Mouse (Mus musculus): ENCODE results near the gene Plekhh3. TPM values are rescaled to one million over a fixed set of nuclear protein-coding genes. Genes with fewer than 3 reads are reported as not detected.

The Plekhh3 gene
- total and polyA plus RNA-seq, 3 experiments, result 1.5 to 3.8 (median 2.6) TPM

DNA sequence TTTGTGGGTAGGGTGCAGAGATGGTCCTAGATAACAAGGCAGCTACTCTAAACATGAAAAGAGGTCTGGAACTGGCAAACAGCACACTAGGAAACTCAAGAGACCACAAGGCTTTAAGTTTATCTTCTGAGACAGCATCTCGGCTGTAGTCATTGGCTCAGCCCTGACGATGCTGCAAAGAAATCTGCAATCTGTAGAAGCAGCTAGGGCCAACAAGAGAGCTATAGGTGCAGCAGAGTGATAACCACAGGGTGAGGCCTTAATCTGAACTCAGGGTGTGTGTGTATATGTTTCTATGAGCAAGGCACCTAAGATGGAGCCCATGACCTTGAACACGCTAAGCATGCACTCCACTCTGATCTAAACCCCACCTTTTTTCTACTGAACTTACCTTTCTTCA, 28.4 kb upstream of the Plekhh3 start:
- Histone ChIP-seq H3K4me3 (ENCODE audit: low read depth, low read length) (no peak overlapping the region), H3K9me3 (replicated peaks) (no peaks in the 10 kb centered on the region), H3K4me1 (ENCODE audit: insufficient read depth, low read depth, low read length) (peaks cover 8% of the 10 kb centered on the region; the same call in 1 of the 2 replicates), H3K36me3 (replicated peaks) (peaks cover 90% of the 10 kb centered on the region), H3K27me3 (ENCODE audit: insufficient read depth, low read length) (no peaks in the 10 kb centered on the region)
- TF ChIP-seq GATA1 (IDR thresholded peaks at IDR 0.05; ENCODE audit: borderline replicate concordance, low read length) (no peak), TAL1 (conservative IDR thresholded peaks at IDR 0.05; ENCODE audit: low read depth, low read length) (no peak), CTCF (IDR thresholded peaks at IDR 0.05; ENCODE audit: low read depth, low read length) (no peak), POLR2AphosphoS5 (IDR thresholded peaks at IDR 0.05; ENCODE audit: insufficient replicate concordance, low read depth, low read length) (no peak), GATA2 (IDR thresholded peaks at IDR 0.05; ENCODE audit: borderline replicate concordance, low read depth, low read length) (no peak)
- DNase-seq (ENCODE audit: low spot score), result no peak
- ATAC-seq (ENCODE audit: extremely low read depth, insufficient number of reproducible peaks, low FRiP score, poor library complexity, severe bottlenecking), result no peak

DNA sequence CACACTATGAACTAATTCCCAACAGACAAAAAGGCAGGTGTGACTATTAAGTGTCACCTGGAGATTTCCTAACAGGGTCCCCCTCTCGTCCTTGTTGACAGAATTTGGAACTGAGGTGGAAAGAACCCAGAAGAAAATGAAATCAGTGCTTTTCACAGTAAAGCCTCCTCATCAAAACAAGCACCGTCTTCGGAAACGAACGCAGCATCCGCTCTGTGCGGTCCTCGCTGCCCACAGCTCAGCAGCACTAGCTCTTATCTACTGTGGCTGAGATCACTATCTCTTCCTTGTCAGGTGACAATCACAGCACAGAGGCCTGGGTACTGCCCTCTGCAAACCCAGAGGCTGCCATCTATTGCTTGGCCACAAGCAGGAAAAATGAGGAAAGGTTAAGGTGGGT, 25.0 kb upstream of the Plekhh3 start:
- H3K4me3 ChIP-seq (ENCODE audit: low read depth, low read length), result no peak overlapping the region
- TF ChIP-seq GATA1 (IDR thresholded peaks at IDR 0.05; ENCODE audit: borderline replicate concordance, low read length) (no peak), CTCF (IDR thresholded peaks at IDR 0.05; ENCODE audit: low read depth, low read length) (no peak), POLR2AphosphoS5 (IDR thresholded peaks at IDR 0.05; ENCODE audit: insufficient replicate concordance, low read depth, low read length) (no peak), GATA2 (IDR thresholded peaks at IDR 0.05; ENCODE audit: borderline replicate concordance, low read depth, low read length) (no peak), TAL1 (conservative IDR thresholded peaks at IDR 0.05; ENCODE audit: low read depth, low read length) (no peak)
- no peaks in the 10 kb centered on the region for H3K9me3 ChIP-seq (replicated peaks)
- peaks cover 13% of the 10 kb centered on the region for H3K4me1 ChIP-seq (ENCODE audit: insufficient read depth, low read depth, low read length)
- no peaks in the 10 kb centered on the region for H3K27me3 ChIP-seq (ENCODE audit: insufficient read depth, low read length)
- no peak for DNase-seq (ENCODE audit: low spot score)
- peaks cover 94% of the 10 kb centered on the region for H3K36me3 ChIP-seq (replicated peaks)
- ATAC-seq (ENCODE audit: extremely low read depth, insufficient number of reproducible peaks, low FRiP score, poor library complexity, severe bottlenecking), result no peak

DNA sequence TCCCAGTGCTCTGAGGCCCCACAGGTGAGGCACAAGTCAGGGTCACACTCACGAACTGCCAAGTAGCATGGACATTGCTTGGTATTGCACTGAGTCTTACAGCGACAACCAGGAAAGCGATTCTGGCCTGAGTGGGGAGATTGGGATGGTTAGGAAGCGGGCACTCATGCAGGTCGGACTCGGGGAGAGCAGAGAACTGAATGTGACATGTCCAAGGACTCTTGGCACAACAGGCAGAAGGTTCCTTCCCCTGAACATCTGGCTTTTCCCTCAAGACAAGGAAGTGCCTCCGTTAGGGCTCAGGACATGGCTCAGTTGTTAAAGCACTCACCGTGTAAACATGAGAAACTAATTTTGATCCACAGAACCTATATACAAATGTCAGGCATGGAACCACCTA, 24.4 kb upstream of the Plekhh3 start:
- H3K27me3 ChIP-seq (ENCODE audit: insufficient read depth, low read length), result no peaks in the 10 kb centered on the region
- peaks cover 15% of the 10 kb centered on the region for H3K4me1 ChIP-seq (ENCODE audit: insufficient read depth, low read depth, low read length)
- no peak for TF ChIP-seq TAL1 (conservative IDR thresholded peaks at IDR 0.05; ENCODE audit: low read depth, low read length)
- no peak for TF ChIP-seq CTCF (IDR thresholded peaks at IDR 0.05; ENCODE audit: low read depth, low read length)
- TF ChIP-seq GATA1 (IDR thresholded peaks at IDR 0.05; ENCODE audit: borderline replicate concordance, low read length), result no peak
- TF ChIP-seq POLR2AphosphoS5 (IDR thresholded peaks at IDR 0.05; ENCODE audit: insufficient replicate concordance, low read depth, low read length), result no peak
- TF ChIP-seq GATA2 (IDR thresholded peaks at IDR 0.05; ENCODE audit: borderline replicate concordance, low read depth, low read length), result no peak
- DNase-seq (ENCODE audit: low spot score) (no peak), ATAC-seq (ENCODE audit: extremely low read depth, insufficient number of reproducible peaks, low FRiP score, poor library complexity, severe bottlenecking) (no peak)
- no peaks in the 10 kb centered on the region for H3K9me3 ChIP-seq (replicated peaks)
- no peak overlapping the region for H3K4me3 ChIP-seq (ENCODE audit: low read depth, low read length)
- H3K36me3 ChIP-seq (replicated peaks), result peaks cover 90% of the 10 kb centered on the region

DNA sequence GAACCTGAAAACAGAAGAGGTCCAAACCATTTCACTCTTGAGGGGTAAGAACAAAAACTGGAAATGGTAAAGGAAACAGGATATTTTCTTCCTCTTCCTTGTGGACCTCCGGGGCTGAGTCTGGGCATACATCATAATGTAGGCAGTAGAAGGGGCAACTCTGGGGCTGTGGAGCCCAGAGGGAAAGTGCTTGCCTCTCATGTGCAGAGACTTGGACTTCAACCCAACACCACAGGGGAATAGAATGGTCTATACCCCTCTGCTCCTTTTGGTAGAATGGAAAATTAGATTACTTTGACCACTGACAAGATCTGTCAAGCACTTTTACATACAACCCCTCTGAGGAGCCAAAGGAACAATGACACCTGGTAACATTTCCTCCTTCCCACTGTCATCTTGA, 23.9 kb upstream of the Plekhh3 start:
- ATAC-seq (ENCODE audit: extremely low read depth, insufficient number of reproducible peaks, low FRiP score, poor library complexity, severe bottlenecking) (no peak), DNase-seq (ENCODE audit: low spot score) (no peak)
- no peaks in the 10 kb centered on the region for H3K9me3 ChIP-seq (replicated peaks)
- no peak overlapping the region for H3K4me3 ChIP-seq (ENCODE audit: low read depth, low read length)
- no peak for TF ChIP-seq CTCF (IDR thresholded peaks at IDR 0.05; ENCODE audit: low read depth, low read length)
- no peak for TF ChIP-seq POLR2AphosphoS5 (IDR thresholded peaks at IDR 0.05; ENCODE audit: insufficient replicate concordance, low read depth, low read length)
- TF ChIP-seq GATA1 (IDR thresholded peaks at IDR 0.05; ENCODE audit: borderline replicate concordance, low read length), result no peak
- no peaks in the 10 kb centered on the region for H3K27me3 ChIP-seq (ENCODE audit: insufficient read depth, low read length)
- peaks cover 85% of the 10 kb centered on the region for H3K36me3 ChIP-seq (replicated peaks)
- peaks cover 19% of the 10 kb centered on the region for H3K4me1 ChIP-seq (ENCODE audit: insufficient read depth, low read depth, low read length)

DNA sequence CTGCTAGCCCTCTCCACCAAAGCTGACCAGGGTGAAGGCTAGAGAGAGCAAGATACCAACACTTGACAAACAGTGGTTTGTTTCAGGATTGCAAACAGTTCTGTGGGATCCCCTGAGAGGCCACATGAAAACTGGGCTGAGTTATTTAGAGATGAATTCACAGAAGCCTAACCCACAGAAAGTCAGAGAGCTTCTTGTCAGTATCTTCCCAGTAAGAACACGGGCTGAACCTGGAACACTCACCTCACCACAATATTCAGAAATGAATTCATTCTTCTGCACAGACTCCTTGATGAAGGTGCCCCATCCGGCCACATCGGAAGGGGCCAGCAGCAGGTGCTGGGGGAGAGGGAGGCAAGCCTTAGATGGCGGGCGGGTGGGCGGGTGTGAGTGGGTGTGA, 23.5 kb upstream of the Plekhh3 start:
- no peaks in the 10 kb centered on the region for H3K27me3 ChIP-seq (ENCODE audit: insufficient read depth, low read length)
- H3K4me3 ChIP-seq (ENCODE audit: low read depth, low read length), result no peak overlapping the region
- ATAC-seq (ENCODE audit: extremely low read depth, insufficient number of reproducible peaks, low FRiP score, poor library complexity, severe bottlenecking), result no peak
- no peak for TF ChIP-seq GATA1 (IDR thresholded peaks at IDR 0.05; ENCODE audit: borderline replicate concordance, low read length)
- no peak for TF ChIP-seq TAL1 (conservative IDR thresholded peaks at IDR 0.05; ENCODE audit: low read depth, low read length)
- no peak for TF ChIP-seq GATA2 (IDR thresholded peaks at IDR 0.05; ENCODE audit: borderline replicate concordance, low read depth, low read length)
- TF ChIP-seq POLR2AphosphoS5 (IDR thresholded peaks at IDR 0.05; ENCODE audit: insufficient replicate concordance, low read depth, low read length), result no peak
- no peak for TF ChIP-seq CTCF (IDR thresholded peaks at IDR 0.05; ENCODE audit: low read depth, low read length)
- DNase-seq (ENCODE audit: low spot score), result no peak
- H3K36me3 ChIP-seq (replicated peaks), result peaks cover 80% of the 10 kb centered on the region
- peaks cover 24% of the 10 kb centered on the region for H3K4me1 ChIP-seq (ENCODE audit: insufficient read depth, low read depth, low read length)
- no peaks in the 10 kb centered on the region for H3K9me3 ChIP-seq (replicated peaks)

DNA sequence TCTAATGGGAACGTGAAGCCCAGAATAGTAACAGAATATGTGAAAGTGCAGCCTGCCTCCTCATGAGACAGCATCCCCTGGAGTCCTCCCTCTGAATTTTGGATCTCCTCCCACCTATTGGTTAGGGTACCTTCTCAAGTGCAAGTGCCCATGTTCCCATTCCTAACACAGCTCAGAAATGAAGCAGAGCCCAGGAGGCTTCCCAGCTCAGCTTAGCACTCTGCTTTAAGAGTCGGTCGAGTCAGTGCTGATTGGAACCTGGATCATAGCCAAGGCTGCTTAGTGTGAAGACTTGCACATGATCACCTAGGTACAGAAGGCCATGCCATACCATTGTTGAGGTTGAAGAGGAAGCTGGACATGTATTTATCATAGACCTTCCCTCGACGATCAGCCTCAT, 23.0 kb upstream of the Plekhh3 start:
- Histone ChIP-seq H3K27me3 (ENCODE audit: insufficient read depth, low read length) (no peaks in the 10 kb centered on the region), H3K9me3 (replicated peaks) (no peaks in the 10 kb centered on the region), H3K4me3 (ENCODE audit: low read depth, low read length) (no peak overlapping the region), H3K4me1 (ENCODE audit: insufficient read depth, low read depth, low read length) (peaks cover 29% of the 10 kb centered on the region), H3K36me3 (replicated peaks) (peaks cover 75% of the 10 kb centered on the region)
- ATAC-seq (ENCODE audit: extremely low read depth, insufficient number of reproducible peaks, low FRiP score, poor library complexity, severe bottlenecking), result no peak
- TF ChIP-seq TAL1 (conservative IDR thresholded peaks at IDR 0.05; ENCODE audit: low read depth, low read length) (no peak), GATA1 (IDR thresholded peaks at IDR 0.05; ENCODE audit: borderline replicate concordance, low read length) (no peak), CTCF (IDR thresholded peaks at IDR 0.05; ENCODE audit: low read depth, low read length) (no peak), POLR2AphosphoS5 (IDR thresholded peaks at IDR 0.05; ENCODE audit: insufficient replicate concordance, low read depth, low read length) (no peak), GATA2 (IDR thresholded peaks at IDR 0.05; ENCODE audit: borderline replicate concordance, low read depth, low read length) (no peak)
- no peak for DNase-seq (ENCODE audit: low spot score)

Measured in G1E (cell line).